Mouse (Mus musculus) hindbrain, embryonic 14.5 days (tissue): ENCODE measurements around the gene Rfc4. TPM values are rescaled to one million over a fixed set of nuclear protein-coding genes. Genes with fewer than 3 reads are reported as not detected.
A peak's percentile ranks its signal among the peaks of the same experiment; 100 is the strongest.
"Not testable (repeated sequence)": the region's sequence is repeated elsewhere in the genome, so short reads cannot be mapped to it uniquely, and the experiment has no call there.

Source experiments
- ATAC-seq: fragments of 200-750 bp; cut with Nextera tagmentation; 2 replicates; pipeline ENCODE4 v1.8.0; 2017; ENCODE audit warnings: moderate number of reproducible peaks, mild to moderate bottlenecking, moderate TSS enrichment, moderate library complexity; ENCODE audit not compliant: low FRiP score
- DNase-seq: peaks from one replicate; pipeline ENCODE4 v3.0.0-alpha.2; 2015; ENCODE audit warnings: low spot score
- H3K27ac ChIP-seq: fragments of 300-500 bp; sonication (generic); 2 replicates; pipeline ENCODE4 v1.5.1; 2014; ENCODE audit warnings: mild to moderate bottlenecking, moderate library complexity
- H3K27me3 ChIP-seq: fragments of 300-500 bp; sonication (generic); 2 replicates; pipeline ENCODE4 v1.6.1; 2014; ENCODE audit warnings: mild to moderate bottlenecking, low read length, mixed read lengths; ENCODE audit not compliant: control insufficient read depth, insufficient read depth
- H3K36me3 ChIP-seq: fragments of 300-500 bp; sonication (generic); replicated peaks from 2 replicates; pipeline ENCODE4 v1.6.1; 2014; ENCODE audit not compliant: control insufficient read depth, insufficient read depth
- H3K4me1 ChIP-seq: fragments of 300-500 bp; sonication (generic); replicated peaks from 2 replicates; pipeline ENCODE4 v1.6.1; 2014; ENCODE audit warnings: antibody characterized with exemption, low read length, mixed read lengths; ENCODE audit not compliant: control insufficient read depth, insufficient read depth
- H3K4me2 ChIP-seq: fragments of 300-500 bp; sonication (generic); replicated peaks from 2 replicates; pipeline ENCODE4 v1.6.1; 2014; ENCODE audit warnings: mild to moderate bottlenecking, moderate library complexity
- H3K4me3 ChIP-seq: fragments of 300-500 bp; sonication (generic); replicated peaks from 2 replicates; pipeline ENCODE4 v1.5.1; 2014; ENCODE audit warnings: mild to moderate bottlenecking, low read length
- H3K9ac ChIP-seq: fragments of 300-500 bp; sonication (generic); 2 replicates; pipeline ENCODE4 v1.6.1; 2014
- H3K9me3 ChIP-seq: fragments of 300-500 bp; sonication (generic); 2 replicates; pipeline ENCODE4 v1.6.1; 2016; ENCODE audit warnings: low read length; ENCODE audit not compliant: control insufficient read depth
- WGBS: fragments of 180-500 bp; shearing (Covaris S2); extraction: QIAGEN DNeasy Blood & Tissue Kit; methylation state at CpG from one replicate; pipeline ENCODE4 v1.1.7; 2014; 5-methylcytosine and 5-hydroxymethylcytosine counted together
- microRNA-seq: library from miRNA; unstranded; fragments of <30 nt; microRNA quantifications from one replicate; pipeline ENCODE4, GENCODE M21; 2016
- polyA plus RNA-seq: library from polyadenylated mRNA; unstranded; fragments of >200 nt; fragmentation: Nextera tagmentation; extraction: Ambion mirVana; gene quantifications from 2 replicates; pipeline ENCODE4 v1.2.1, GENCODE M21; 2014

Gene Rfc4
- polyA plus RNA-seq, 1 experiment from 2014 or later = 43.1 TPM

DNA sequence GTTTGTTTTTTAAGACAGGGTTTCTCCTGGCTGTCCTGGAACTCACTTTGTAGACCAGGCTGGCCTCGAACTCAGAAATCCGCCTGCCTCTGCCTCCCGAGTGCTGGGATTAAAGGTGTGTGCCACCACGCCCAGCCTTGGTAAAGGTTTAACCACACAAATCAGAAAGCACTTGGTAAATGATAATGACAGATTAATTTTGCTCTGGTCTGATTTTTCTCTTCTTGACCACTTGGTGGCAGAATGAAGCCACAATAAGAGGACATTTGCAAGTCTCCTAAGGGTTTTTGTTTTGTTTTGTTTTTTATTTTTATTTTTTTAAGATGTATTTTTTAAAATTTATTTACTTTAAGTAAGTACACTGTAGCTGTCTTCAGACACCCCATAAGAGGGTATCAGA, 39.8 kb downstream of the Rfc4 start:
- not testable (repeated sequence) for H3K9me3 ChIP-seq, H3K9ac ChIP-seq, H3K4me2 ChIP-seq, H3K4me1 ChIP-seq, ATAC-seq, H3K27ac ChIP-seq, H3K27me3 ChIP-seq, H3K36me3 ChIP-seq, H3K4me3 ChIP-seq
- WGBS = 53% methylated on average over 4 of the region's 4 CpGs
- peak; percentile 42 for DNase-seq

DNA sequence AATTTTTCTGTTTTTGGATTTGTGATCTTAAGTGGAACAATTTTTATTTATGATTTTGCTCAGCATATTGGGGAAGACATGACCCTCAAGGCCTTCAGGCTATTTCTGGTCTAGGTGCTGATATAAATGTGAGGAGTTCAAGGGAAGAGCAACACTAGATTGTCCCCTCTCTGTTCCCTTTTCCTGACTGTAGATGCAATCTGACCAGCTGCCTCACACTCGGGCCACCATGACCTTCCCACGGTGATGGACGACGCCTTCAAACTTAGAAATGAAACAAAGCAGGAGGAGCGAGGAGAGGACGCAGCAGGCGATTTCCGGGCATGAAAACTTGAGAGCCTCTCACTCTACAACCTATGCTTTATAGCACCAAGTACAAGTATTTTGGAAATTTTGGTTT, 40.4 kb downstream of the Rfc4 start:
- H3K4me1 ChIP-seq, H3K36me3 ChIP-seq, H3K27ac ChIP-seq, H3K9me3 ChIP-seq, DNase-seq, H3K9ac ChIP-seq, H3K27me3 ChIP-seq, H3K4me2 ChIP-seq, ATAC-seq, H3K4me3 ChIP-seq: not testable (repeated sequence)
- 76% methylated on average over 8 of the region's 8 CpGs for WGBS

DNA sequence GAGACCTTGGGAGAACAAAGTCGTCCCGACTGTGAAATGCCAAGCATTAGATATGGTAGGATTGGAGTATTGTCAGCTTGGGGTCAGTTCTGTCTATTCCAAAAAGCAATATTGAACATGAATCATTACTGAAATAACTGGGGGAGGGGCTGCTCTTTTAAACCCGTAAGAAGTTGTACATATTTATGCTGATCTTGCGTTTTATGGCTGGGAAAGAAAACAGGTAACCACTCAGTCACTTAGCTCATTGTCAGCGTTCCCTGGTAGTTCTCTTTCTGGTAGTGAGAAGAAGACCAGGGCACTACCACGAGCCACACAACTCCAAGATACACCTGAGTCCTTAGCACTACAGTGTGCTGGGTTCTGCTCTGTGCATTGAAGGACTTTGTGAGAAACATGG, 50.0 kb downstream of the Rfc4 start:
- not testable (repeated sequence) for H3K9me3 ChIP-seq, H3K9ac ChIP-seq, DNase-seq, H3K36me3 ChIP-seq, H3K4me2 ChIP-seq, H3K4me1 ChIP-seq, H3K4me3 ChIP-seq, H3K27me3 ChIP-seq, H3K27ac ChIP-seq, ATAC-seq
- WGBS = 84% methylated on average over 6 of the region's 6 CpGs

Small RNAs within 50 kb of the gene (microRNA-seq; reads per million reads assigned to microRNA genes)
- 0.48 reads per million for gene Gm49346

Other genes with a start within 250 kb of the Rfc4 start
- not detected in 2 replicates for gene Ahsg, start 236.5 kb downstream of the Rfc4 start, polyA plus RNA-seq
- gene Fetub, start 209.4 kb downstream of the Rfc4 start, polyA plus RNA-seq = not detected in 2 replicates
- 0.19 and 0.31 TPM in 2 replicates for gene Hrg, start 176.7 kb downstream of the Rfc4 start, polyA plus RNA-seq
- gene Kng2, start 98.3 kb downstream of the Rfc4 start, polyA plus RNA-seq = 0.88 TPM in 1 of 2 replicates, not detected in the other
- gene Kng1, start 69.9 kb downstream of the Rfc4 start, polyA plus RNA-seq = not detected in 2 replicates
- 352 and 389 TPM in 2 replicates for gene Eif4a2, start 20.3 kb downstream of the Rfc4 start, polyA plus RNA-seq
- gene Adipoq, start 18.8 kb upstream of the Rfc4 start, polyA plus RNA-seq = not detected in 2 replicates
- gene St6gal1, start 97.0 kb upstream of the Rfc4 start, polyA plus RNA-seq = 29.6 and 30.6 TPM in 2 replicates